Mouse (Mus musculus) spleen, adult 18-20 months (tissue): ENCODE data around the gene Chd4.
"Not testable (repeated sequence)": the region's sequence is repeated elsewhere in the genome, so short reads cannot be mapped to it uniquely, and the experiment has no call there.

Source experiments
- DNase-seq, 2 experiments: peaks; one replicate each; pipeline ENCODE4 v3.0.0; 2022; ENCODE audit warnings: mixed read lengths in 2 of 2

The Chd4 gene

DNA sequence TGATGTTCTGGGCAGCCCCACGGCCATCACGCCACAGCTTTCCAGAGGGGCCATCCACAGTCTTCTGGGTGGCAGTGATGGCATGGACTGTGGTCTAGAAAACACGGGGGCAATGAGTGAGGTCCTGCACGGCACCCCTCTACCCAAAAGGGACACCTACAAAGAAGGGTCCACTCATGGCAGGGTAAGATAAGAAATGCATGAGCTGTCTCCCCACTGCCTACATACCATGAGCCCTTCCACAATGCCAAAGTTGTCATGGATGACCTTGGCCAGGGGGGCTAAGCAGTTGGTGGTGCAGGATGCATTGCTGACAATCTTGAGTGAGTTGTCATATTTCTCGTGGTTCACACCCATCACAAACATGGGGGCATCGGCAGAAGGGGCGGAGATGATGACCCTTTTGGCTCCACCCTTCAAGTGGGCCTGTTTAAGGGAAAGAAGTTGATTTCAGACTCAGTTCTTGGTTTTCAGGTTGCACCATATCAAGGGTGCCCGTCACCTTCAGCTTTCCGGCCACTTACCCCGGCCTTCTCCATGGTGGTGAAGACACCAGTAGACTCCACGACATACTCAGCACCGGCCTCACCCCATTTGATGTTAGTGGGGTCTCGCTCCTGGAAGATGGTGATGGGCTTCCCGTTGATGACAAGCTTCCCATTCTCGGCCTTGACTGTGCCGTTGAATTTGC lies 67.0 kb downstream of the Chd4 start:
- DNase-seq, result not testable (repeated sequence)

DNA sequence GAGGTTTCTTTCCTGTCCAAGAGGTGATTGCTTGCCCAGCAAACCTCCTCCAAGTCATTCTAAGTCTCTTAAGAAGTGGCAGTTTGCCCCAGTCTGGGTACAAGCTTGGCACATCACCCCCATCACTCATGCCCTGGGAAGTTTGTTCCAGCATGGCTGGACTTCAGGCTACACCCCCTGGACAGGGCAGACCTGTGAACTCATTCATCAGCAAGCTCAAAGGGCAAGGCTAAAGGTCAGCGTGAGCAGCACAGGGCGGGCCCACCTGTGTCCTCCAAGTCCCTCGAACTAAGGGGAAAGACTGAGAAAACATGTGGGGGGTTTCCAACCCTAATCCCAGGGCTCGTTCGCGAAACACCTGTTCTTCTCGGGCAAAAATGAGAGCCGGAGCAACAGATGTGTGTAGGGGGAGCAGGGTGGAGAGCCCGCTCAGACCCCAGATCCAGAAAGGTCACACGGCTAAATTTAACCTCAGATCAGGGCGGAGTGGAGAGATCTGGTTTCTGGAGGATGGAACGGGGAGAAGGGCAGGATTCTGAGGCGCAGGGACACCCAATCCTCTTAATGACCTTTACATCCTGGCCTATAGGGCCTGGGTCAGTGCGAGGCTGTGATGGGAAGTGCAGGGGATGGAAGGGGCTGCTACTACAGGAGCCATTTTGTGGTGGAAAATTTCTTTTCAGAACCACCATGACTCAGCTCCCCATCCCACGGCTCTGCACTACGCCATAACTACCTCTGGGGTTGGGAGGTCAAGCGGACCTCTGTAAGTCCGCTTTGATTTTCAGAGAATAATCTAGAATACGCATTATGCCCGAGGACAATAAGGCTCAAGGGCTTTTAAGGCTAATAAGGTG lies 68.2 kb downstream of the Chd4 start:
- no peak for DNase-seq

DNA sequence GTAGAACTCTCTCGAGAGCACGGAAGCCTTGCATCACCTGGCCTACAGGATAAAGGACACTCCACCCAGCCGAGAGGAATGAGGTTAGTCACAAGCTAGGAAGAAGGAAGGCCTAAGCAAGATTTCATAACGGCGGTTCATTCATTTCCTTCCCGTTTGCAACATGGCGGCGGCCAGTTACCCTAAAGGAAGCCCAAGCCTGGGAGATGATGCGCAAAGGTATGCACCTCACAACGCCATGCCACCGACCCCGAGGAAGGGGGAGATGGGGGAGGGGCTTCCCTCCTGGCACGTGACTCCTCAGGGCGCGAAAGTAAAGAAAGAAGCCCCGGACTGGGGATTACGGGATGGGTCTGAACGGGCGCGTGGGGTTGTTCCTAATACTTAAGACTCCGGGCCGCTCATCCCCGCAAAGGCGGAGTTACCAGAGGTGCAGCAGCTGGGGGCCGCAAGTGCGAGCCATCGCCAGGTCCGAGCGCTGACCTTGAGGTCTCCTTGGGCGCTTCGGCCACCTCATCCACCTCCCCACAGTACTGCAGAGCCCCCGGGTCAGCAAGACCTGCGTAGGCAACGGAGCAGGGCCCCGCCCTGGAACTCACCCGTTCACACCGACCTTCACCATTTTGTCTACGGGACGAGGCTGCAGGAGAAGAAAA lies 69.0 kb downstream of the Chd4 start:
- DNase-seq, result peak; percentile 39 to 54

- DNase-seq, result peak; percentile 94 to 96
Observed at GRCm38 (mm10) chr6:125165328-125165891, 69.6 kb downstream of the Chd4 start.

- peak in 1 of 2 experiments; percentile 36 for DNase-seq
Observed at GRCm38 (mm10) chr6:125166051-125166751, 70.4 kb downstream of the Chd4 start, which contains the start of gene Gapdh. Gene Gapdh (minus strand): TSS chr6:125166467.

DNA sequence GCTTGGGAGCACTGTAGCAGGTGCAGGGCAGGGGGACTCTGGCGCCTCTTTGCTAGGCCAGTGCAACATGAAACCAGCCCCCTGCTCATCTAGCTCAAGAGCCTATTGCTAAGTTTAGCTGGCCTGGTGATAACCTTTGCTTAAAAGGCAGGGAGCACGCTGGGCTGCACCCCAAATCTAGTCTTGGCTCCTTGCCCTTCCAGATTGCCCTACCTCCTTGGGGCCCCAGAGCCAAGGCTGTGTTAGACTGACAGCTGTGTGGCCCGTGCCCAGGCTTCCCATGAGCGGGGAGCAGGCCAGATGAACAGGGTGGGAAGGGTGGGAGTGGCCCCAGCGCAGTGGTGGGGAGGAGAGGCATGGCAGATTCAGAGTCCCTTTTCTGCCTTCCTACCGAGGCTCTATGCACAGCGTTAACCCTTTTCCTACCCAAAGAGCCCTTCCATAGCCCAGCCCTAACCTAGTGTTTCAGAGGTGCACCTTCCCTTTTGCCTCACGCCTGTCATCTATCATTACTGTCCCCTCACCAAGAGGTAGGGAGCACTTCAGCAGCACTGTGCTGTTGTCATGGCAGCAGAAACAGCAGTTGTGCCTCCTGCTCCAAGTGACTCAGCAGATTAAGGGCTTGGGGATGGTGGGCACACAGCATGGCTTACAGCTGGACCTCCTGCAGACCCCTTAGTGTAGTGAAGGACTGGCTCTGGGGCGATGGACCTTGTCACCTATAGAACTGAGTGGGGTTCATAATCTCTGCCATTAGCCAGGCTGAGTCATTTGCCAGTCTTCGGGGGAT lies 71.3 kb downstream of the Chd4 start:
- DNase-seq, result no peak

DNA sequence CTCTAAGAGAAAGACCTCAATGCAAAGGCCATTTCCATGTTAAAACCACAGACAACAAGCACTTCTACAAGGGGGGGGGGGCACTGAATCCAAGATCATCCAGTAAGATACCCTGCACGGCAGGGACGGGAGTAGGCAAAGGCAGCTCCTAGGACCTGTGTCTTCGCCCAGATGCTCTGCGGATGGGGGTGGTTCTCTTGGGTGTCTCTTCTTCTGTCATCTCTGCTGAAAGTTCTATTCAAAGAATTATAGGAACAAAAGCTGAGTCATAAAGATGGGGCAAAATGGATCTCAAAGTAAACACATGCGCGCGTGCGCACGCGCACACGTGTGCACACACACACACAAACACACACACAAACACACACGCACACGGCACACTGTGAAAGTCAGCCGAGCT lies 72.3 kb downstream of the Chd4 start:
- DNase-seq, result no peak

GRCm38 (mm10) chr6:125170194-125170593 lies 74.4 kb downstream of the Chd4 start:
- no peak for DNase-seq

- DNase-seq, result no peak
Observed at GRCm38 (mm10) chr6:125172474-125172873, 76.7 kb downstream of the Chd4 start.

DNA sequence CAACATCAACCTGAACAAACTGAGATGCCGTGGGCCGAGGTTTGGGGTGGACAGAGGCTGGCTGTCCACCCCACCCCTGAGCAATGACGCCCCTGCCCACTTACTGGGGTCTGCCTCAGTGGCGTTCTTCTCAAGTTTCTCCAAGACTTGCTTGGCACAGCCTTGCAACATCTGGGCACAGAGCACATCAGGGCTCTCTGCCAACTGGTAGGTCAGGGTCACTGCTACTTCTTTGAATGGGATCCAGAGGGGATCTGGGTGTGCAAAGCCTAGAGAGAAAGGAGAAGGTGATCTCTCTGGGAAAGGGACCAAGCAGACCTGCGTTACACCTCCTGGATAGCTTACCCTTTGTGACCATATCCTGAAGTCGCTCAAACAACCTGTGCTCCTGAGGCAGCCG lies 77.5 kb downstream of the Chd4 start:
- no peak for DNase-seq

DNA sequence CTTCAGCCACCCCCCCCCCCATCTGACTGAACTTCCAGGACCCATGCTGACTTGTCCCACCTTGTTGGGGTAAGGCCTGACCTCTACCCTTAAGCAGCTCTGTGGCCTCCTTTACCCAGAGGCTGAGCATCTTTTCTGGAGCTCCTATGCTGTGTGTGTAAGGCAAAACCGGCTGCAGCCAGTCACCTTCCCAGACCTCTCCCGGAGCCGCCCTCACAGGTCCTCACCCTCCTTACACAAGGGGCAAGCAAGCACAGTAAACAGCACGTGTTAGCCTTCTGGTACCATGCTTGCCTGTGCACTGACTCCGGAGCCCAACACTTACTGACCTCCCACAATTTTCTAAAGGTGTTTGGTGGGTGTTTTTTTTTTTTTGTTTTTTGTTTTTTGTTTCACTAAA lies 79.7 kb downstream of the Chd4 start:
- DNase-seq, result no peak

- DNase-seq, result no peak
Observed at GRCm38 (mm10) chr6:125179601-125180000, 83.8 kb downstream of the Chd4 start.
